Mouse (Mus musculus): ENCODE results near the gene Zswim3. TPM values are rescaled to one million over a fixed set of nuclear protein-coding genes. Genes with fewer than 3 reads are reported as not detected.

Gene Zswim3
- polyA plus RNA-seq, 1 experiment from 2014 or later, result 8.9 TPM

DNA sequence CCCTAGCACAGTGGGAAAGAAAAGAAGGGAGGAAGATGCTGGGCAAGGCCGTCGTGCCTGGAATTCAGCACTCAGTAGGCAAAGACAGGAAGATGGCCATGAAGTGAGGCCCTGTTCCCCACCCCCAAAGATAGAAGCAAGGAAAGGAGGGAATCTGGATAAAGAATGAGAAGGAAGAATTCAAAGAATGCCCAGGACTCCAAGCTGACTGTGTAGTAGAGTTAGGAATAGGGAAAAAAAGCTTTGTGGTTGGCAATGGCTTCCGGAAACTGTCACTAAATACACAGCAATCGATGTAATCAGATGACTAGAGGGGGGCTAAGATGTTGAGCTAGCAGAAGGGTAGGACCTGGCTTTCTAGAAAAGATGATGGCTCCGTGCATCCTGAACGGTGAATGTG, 12.3 kb downstream of the Zswim3 start:
- Histone ChIP-seq H3K36me3 (ENCODE audit: control insufficient read depth, insufficient read depth, low read length) (peaks cover 12% of the 10 kb centered on the region; the same call in 1 of the 2 replicates), H3K9me3 (ENCODE audit: control insufficient read depth, low read length) (no peaks in the 10 kb centered on the region), H3K27ac (ENCODE audit: low read length) (no peak overlapping the region), H3K9ac (ENCODE audit: low read length) (no peak overlapping the region), H3K4me3 (ENCODE audit: low read length) (no peak overlapping the region), H3K27me3 (ENCODE audit: control insufficient read depth, insufficient read depth, low read depth, low read length) (no peaks in the 10 kb centered on the region), H3K4me1 (replicated peaks; ENCODE audit: control insufficient read depth, insufficient read depth, low read length) (peaks cover 7% of the 10 kb centered on the region), H3K4me2 (ENCODE audit: low read depth, low read length) (no peak overlapping the region)
- WGBS, result 53% methylated on average over 6 of the region's 6 CpGs
- ATAC-seq (ENCODE audit: low read depth), result 0 out of 2 replicates have a peak, but pooled peaks have one; percentile 12

DNA sequence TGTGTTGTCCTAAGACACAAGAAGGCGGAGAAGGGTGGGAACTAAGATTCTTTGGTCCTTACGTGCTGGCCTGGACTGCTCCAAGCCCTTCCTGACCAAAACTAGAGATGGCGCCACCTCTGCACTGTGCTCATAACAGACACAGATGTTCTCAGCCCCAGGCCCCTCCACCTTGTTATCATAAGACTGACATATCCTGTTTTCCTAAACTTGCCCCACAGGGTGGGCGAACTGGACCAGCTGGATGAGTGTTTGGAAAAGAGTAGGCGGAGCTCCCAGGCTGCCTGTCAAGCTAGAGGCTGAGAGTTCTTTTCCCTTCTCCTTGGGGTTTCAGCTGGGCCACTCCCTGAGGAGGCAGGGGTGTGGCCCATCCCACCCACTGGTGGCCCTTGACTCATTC, 12.8 kb downstream of the Zswim3 start:
- WGBS, result 41% methylated on average over 5 of the region's 5 CpGs
- no peak overlapping the region for H3K4me3 ChIP-seq (ENCODE audit: low read length)
- H3K9me3 ChIP-seq (ENCODE audit: control insufficient read depth, low read length), result no peaks in the 10 kb centered on the region
- H3K27me3 ChIP-seq (ENCODE audit: control insufficient read depth, insufficient read depth, low read depth, low read length), result no peaks in the 10 kb centered on the region
- H3K36me3 ChIP-seq (ENCODE audit: control insufficient read depth, insufficient read depth, low read length), result peaks cover 10% of the 10 kb centered on the region; the same call in 1 of the 2 replicates
- no peak overlapping the region for H3K9ac ChIP-seq (ENCODE audit: low read length)
- H3K4me1 ChIP-seq (replicated peaks; ENCODE audit: control insufficient read depth, insufficient read depth, low read length), result peaks cover 7% of the 10 kb centered on the region
- 0 out of 2 replicates have a peak, but pooled peaks have one; percentile 44 for ATAC-seq (ENCODE audit: low read depth)
- H3K27ac ChIP-seq (ENCODE audit: low read length), result peak overlapping the region; percentile 27; the same call in 1 of the 2 replicates
- no peak overlapping the region for H3K4me2 ChIP-seq (ENCODE audit: low read depth, low read length)

DNA sequence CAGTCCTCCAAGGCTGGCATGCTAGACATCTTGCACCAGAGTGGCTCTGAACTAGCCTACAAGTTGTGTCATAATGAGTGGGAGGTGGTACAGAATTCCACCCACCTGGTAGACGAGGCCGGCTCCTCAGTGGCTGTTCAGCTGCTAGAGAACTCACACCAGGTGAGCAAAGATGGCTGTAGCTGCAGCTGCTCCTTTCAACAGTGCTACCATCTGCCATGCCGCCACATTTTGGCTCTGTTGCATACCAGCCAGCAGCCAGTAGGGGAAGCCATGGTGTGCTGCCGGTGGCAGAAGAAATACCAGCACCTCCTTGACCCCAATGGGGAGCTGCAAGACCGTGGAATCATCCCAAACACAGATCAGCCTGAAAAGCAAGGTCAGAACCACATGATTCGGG, 16.2 kb downstream of the Zswim3 start:
- WGBS, result 88% methylated on average over 6 of the region's 6 CpGs
- Histone ChIP-seq H3K27ac (ENCODE audit: low read length) (no peak overlapping the region), H3K9me3 (ENCODE audit: control insufficient read depth, low read length) (no peaks in the 10 kb centered on the region), H3K27me3 (ENCODE audit: control insufficient read depth, insufficient read depth, low read depth, low read length) (no peaks in the 10 kb centered on the region), H3K4me2 (ENCODE audit: low read depth, low read length) (no peak overlapping the region), H3K36me3 (ENCODE audit: control insufficient read depth, insufficient read depth, low read length) (peaks cover 23% of the 10 kb centered on the region), H3K4me1 (replicated peaks; ENCODE audit: control insufficient read depth, insufficient read depth, low read length) (peaks cover 12% of the 10 kb centered on the region), H3K4me3 (ENCODE audit: low read length) (no peak overlapping the region), H3K9ac (ENCODE audit: low read length) (no peak overlapping the region)
- ATAC-seq (ENCODE audit: low read depth), result no peak

DNA sequence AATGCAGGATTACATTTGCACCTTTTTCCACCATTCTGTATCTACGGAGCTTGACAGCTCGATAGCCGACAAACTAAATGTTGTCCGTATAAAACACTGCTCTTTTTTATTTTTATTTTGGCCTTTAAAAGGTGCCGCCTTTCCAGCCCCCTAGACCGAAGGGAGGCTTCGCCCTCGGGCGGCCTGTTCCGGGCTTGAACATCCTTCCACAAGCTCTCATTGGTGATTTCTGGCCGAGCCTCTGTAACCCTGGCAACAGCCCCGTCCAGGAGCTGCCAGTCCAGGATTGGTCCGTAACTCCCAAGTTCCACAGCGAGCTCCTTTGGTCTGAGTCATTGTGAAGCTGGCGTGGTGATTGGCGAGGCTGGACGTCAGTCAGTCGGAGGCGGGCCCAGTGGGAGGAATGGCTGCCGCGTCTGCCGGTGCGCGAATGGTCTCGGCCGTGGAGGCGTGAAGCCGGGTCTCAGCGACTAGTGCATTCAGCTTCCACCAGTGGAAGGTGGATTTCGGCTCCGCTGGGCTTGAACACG, 17.8 kb downstream of the Zswim3 start, which contains the start of gene Zswim1:
Zswim1 (plus strand) TSS at position 51 of the 530 bp plus-strand sequence.
- peak within 1 kb of the TSS; percentile 70 for H3K4me3 ChIP-seq (ENCODE audit: low read length)
- H3K4me1 ChIP-seq (replicated peaks; ENCODE audit: control insufficient read depth, insufficient read depth, low read length), result peaks cover 8% of the 10 kb centered on the region
- peaks cover 26% of the 10 kb centered on the region for H3K36me3 ChIP-seq (ENCODE audit: control insufficient read depth, insufficient read depth, low read length)
- peak within 1 kb of the TSS; percentile 72 for H3K9ac ChIP-seq (ENCODE audit: low read length)
- no peaks in the 10 kb centered on the region for H3K9me3 ChIP-seq (ENCODE audit: control insufficient read depth, low read length)
- WGBS, result under 1% methylated on average over 32 of the region's 32 CpGs
- peak within 1 kb of the TSS; percentile 60 for H3K4me2 ChIP-seq (ENCODE audit: low read depth, low read length)
- peak; percentile 100 for ATAC-seq (ENCODE audit: low read depth)
- H3K27me3 ChIP-seq (ENCODE audit: control insufficient read depth, insufficient read depth, low read depth, low read length), result no peaks in the 10 kb centered on the region
- H3K27ac ChIP-seq (ENCODE audit: low read length), result peak within 1 kb of the TSS; percentile 56

DNA sequence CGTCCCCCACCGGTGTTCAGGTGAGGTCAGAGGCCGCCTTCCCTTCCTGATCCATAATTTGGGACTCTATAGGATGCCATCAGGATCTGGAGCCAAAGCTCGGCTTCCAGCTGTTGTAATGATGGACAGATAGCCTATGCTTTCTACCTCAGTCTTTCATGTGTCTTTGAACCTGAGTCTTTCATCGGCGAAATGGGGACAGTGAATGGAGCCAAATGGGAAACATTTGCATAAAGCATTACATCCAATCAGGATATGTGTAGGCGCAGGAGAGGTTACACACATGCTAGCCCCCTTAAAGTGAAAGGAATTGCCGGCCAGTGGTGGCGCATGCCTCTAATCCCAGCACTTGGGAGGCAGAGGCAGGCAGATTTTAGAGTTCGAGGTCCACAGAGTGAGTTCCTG, 18.3 kb downstream of the Zswim3 start:
- no peaks in the 10 kb centered on the region for H3K27me3 ChIP-seq (ENCODE audit: control insufficient read depth, insufficient read depth, low read depth, low read length)
- peaks cover 26% of the 10 kb centered on the region for H3K36me3 ChIP-seq (ENCODE audit: control insufficient read depth, insufficient read depth, low read length)
- peak; percentile 74 for ATAC-seq (ENCODE audit: low read depth)
- peak overlapping the region; percentile 56 for H3K27ac ChIP-seq (ENCODE audit: low read length)
- H3K4me3 ChIP-seq (ENCODE audit: low read length), result peak overlapping the region; percentile 70
- peak overlapping the region; percentile 60 for H3K4me2 ChIP-seq (ENCODE audit: low read depth, low read length)
- H3K9me3 ChIP-seq (ENCODE audit: control insufficient read depth, low read length), result no peaks in the 10 kb centered on the region
- 2% methylated on average over 10 of the region's 10 CpGs for WGBS
- H3K9ac ChIP-seq (ENCODE audit: low read length), result peak overlapping the region; percentile 72
- peaks cover 5% of the 10 kb centered on the region for H3K4me1 ChIP-seq (replicated peaks; ENCODE audit: control insufficient read depth, insufficient read depth, low read length)

DNA sequence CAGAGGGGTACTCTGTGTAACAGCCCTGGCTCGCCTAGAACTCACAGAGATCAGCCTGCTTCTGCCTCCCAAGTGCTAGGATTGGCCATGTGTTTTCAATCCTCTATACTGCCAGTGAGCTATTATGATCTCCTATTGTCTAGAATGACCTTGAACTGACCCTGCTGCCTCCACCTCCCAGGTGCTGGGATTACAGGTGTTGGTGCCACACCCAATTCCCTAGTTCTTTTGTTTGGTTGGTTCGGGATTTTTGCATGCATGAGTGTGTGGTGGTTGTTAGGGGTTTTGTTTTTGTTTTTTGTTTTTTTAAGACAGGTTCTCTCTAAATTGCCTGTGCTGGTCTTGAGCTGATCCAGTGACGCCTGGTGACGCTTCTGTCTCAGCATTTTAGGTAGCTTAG, 19.1 kb downstream of the Zswim3 start:
- no peak overlapping the region for H3K4me3 ChIP-seq (ENCODE audit: low read length)
- no peak overlapping the region for H3K4me2 ChIP-seq (ENCODE audit: low read depth, low read length)
- no peaks in the 10 kb centered on the region for H3K27me3 ChIP-seq (ENCODE audit: control insufficient read depth, insufficient read depth, low read depth, low read length)
- H3K36me3 ChIP-seq (ENCODE audit: control insufficient read depth, insufficient read depth, low read length), result peaks cover 26% of the 10 kb centered on the region
- H3K9ac ChIP-seq (ENCODE audit: low read length), result no peak overlapping the region
- no peaks in the 10 kb centered on the region for H3K9me3 ChIP-seq (ENCODE audit: control insufficient read depth, low read length)
- WGBS, result 91% methylated on average over 4 of the region's 4 CpGs
- H3K27ac ChIP-seq (ENCODE audit: low read length), result no peak overlapping the region
- no peak for ATAC-seq (ENCODE audit: low read depth)
- peaks cover 5% of the 10 kb centered on the region for H3K4me1 ChIP-seq (replicated peaks; ENCODE audit: control insufficient read depth, insufficient read depth, low read length)

DNA sequence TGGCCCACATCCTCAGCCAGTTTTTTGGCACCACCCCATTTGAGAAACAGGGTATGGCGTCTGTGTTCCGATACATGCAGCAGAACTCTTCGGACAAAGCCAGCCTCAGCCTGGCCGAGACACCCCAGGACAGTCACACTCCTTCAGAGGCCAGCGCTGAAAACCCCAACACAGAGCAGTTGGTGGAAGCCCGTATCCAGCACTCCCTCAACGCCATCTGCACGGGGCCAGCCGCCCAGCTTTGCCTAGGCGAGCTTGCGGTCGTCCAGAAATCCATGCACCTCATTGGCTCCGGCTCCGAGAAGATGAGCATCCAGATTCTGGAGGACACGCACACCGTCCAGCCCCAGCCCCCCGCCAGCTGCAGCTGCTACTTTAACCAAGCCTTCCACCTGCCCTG, 20.6 kb downstream of the Zswim3 start:
- no peak for ATAC-seq (ENCODE audit: low read depth)
- Histone ChIP-seq H3K9me3 (ENCODE audit: control insufficient read depth, low read length) (no peaks in the 10 kb centered on the region), H3K36me3 (ENCODE audit: control insufficient read depth, insufficient read depth, low read length) (peaks cover 22% of the 10 kb centered on the region), H3K9ac (ENCODE audit: low read length) (no peak overlapping the region), H3K4me3 (ENCODE audit: low read length) (no peak overlapping the region), H3K27ac (ENCODE audit: low read length) (no peak overlapping the region), H3K4me1 (replicated peaks; ENCODE audit: control insufficient read depth, insufficient read depth, low read length) (peaks cover 5% of the 10 kb centered on the region), H3K4me2 (ENCODE audit: low read depth, low read length) (no peak overlapping the region), H3K27me3 (ENCODE audit: control insufficient read depth, insufficient read depth, low read depth, low read length) (no peaks in the 10 kb centered on the region)
- WGBS, result 97% methylated on average over 17 of the region's 17 CpGs

DNA sequence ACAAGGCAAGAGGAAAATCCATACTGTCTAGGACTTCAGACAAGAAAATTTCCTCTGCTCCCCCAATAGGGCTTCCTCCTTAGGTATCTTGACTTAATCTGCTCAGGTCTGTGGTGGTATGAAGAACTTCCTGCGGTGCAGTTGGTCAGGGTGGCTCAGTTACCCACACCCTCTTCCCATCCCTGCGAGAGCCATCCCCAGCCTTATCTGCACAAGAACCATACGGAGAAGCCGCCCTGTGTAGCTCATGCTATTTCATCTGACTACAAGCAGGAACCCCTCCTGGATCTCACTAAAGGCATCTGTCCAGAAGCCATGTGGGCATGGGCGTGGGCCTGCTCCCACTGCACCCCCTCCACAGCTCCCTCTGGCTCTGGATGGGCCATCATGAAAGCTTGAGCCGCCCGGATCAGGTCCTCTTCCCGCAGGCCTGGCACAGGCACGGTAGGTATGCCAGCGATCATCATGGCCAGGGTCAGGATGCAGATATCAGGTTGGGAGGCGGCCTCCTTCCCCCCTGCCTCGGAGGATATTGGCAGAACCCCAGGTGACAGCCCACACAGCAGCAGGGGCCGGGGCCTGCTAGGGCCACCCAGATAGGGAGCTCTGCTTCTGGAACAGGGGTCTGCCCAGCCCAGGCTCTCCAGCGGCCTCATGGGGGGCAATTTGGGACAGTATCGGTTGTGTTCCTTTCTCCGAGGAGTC, 22.4 kb downstream of the Zswim3 start:
- Histone ChIP-seq H3K4me3 (ENCODE audit: low read length) (no peak overlapping the region), H3K4me2 (ENCODE audit: low read depth, low read length) (no peak overlapping the region), H3K9me3 (ENCODE audit: control insufficient read depth, low read length) (no peaks in the 10 kb centered on the region), H3K4me1 (replicated peaks; ENCODE audit: control insufficient read depth, insufficient read depth, low read length) (peaks cover 5% of the 10 kb centered on the region), H3K27ac (ENCODE audit: low read length) (no peak overlapping the region), H3K36me3 (ENCODE audit: control insufficient read depth, insufficient read depth, low read length) (peaks cover 16% of the 10 kb centered on the region), H3K27me3 (ENCODE audit: control insufficient read depth, insufficient read depth, low read depth, low read length) (no peaks in the 10 kb centered on the region), H3K9ac (ENCODE audit: low read length) (no peak overlapping the region)
- ATAC-seq (ENCODE audit: low read depth), result no peak
- WGBS, result 84% methylated on average over 16 of the region's 16 CpGs

DNA sequence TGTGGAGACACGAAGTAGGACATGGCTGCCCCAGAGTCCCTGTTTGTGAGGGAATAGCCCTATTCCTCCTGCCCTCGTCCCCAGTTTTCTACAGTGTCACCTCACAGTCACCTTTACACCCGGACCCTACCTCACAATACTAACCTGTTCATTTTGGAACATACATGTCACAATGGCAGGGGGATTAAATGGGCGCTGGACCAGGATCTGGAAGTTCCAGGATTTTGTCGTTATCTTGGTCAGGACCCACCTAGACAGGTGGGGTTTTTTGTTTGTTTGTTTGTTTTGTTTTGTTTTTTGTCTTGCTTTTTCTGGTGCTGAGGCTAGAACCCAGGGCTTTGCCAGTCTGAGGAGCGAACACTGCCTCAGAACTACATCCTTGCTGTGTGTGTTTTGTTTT, 23.5 kb downstream of the Zswim3 start, which contains the start of gene Spata25:
Spata25 (minus strand) TSS at position 101 of the 400 bp plus-strand sequence.
- H3K4me3 ChIP-seq (ENCODE audit: low read length), result no peak within 1 kb of the TSS
- no peak within 1 kb of the TSS for H3K4me2 ChIP-seq (ENCODE audit: low read depth, low read length)
- no peak for ATAC-seq (ENCODE audit: low read depth)
- peaks cover 16% of the 10 kb centered on the region for H3K36me3 ChIP-seq (ENCODE audit: control insufficient read depth, insufficient read depth, low read length)
- 82% methylated on average over 6 of the region's 6 CpGs for WGBS
- H3K9me3 ChIP-seq (ENCODE audit: control insufficient read depth, low read length), result no peaks in the 10 kb centered on the region
- no peak within 1 kb of the TSS for H3K9ac ChIP-seq (ENCODE audit: low read length)
- peaks cover 11% of the 10 kb centered on the region for H3K4me1 ChIP-seq (replicated peaks; ENCODE audit: control insufficient read depth, insufficient read depth, low read length)
- no peaks in the 10 kb centered on the region for H3K27me3 ChIP-seq (ENCODE audit: control insufficient read depth, insufficient read depth, low read depth, low read length)
- H3K27ac ChIP-seq (ENCODE audit: low read length), result no peak within 1 kb of the TSS
